Mouse (Mus musculus) heart, embryonic 14.5 days (tissue): ENCODE data around the gene L3mbtl2. TPM values are rescaled to one million over a fixed set of nuclear protein-coding genes. Genes with fewer than 3 reads are reported as not detected.
"Not testable (repeated sequence)": the region's sequence is repeated elsewhere in the genome, so short reads cannot be mapped to it uniquely, and the experiment has no call there.

Experiments used
- ATAC-seq: fragments of 200-750 bp; cut with Nextera tagmentation; 2 replicates; pipeline ENCODE4 v1.8.0; 2017; ENCODE audit warnings: low read depth, moderate TSS enrichment; ENCODE audit not compliant: insufficient number of reproducible peaks, insufficient read depth, low FRiP score
- H3K27ac ChIP-seq, 2 experiments: fragments of 200-500 bp in 1 of 2; fragments of 300-500 bp in 1 of 2; sonication (generic) in 1 of 2; replicated peaks in 1 of 2; 2 replicates each; pipeline ENCODE4 v1.5.1; 2012 to 2014; ENCODE audit warnings: low read depth in 2 of 2, low read length in 2 of 2, control low read depth in 1 of 2, mild to moderate bottlenecking in 1 of 2, mixed read lengths in 1 of 2; ENCODE audit not compliant: control insufficient read depth in 1 of 2, insufficient read depth in 1 of 2
- H3K27me3 ChIP-seq: fragments of 300-500 bp; sonication (generic); 2 replicates; pipeline ENCODE4 v1.6.1; 2014; ENCODE audit warnings: mild to moderate bottlenecking, low read length, control low read depth; ENCODE audit not compliant: control insufficient read depth, insufficient read depth
- H3K36me3 ChIP-seq: fragments of 300-500 bp; sonication (generic); 2 replicates; pipeline ENCODE4 v1.6.1; 2014; ENCODE audit warnings: mild to moderate bottlenecking, control low read depth, low read length, mixed read lengths; ENCODE audit not compliant: control insufficient read depth, insufficient read depth
- H3K4me1 ChIP-seq, 2 experiments: fragments of 200-500 bp in 1 of 2; fragments of 300-500 bp in 1 of 2; sonication (generic) in 1 of 2; 2 replicates each; pipeline ENCODE4 v1.6.1; 2012 to 2014; ENCODE audit warnings: low read length in 2 of 2, control low read depth in 1 of 2, mixed read lengths in 1 of 2; ENCODE audit not compliant: control insufficient read depth in 2 of 2, insufficient read depth in 2 of 2
- H3K4me2 ChIP-seq: fragments of 300-500 bp; sonication (generic); 2 replicates; pipeline ENCODE4 v1.6.1; 2014; ENCODE audit warnings: mild to moderate bottlenecking, low read length
- H3K4me3 ChIP-seq, 2 experiments: fragments of 200-500 bp in 1 of 2; fragments of 300-500 bp in 1 of 2; sonication (generic) in 1 of 2; 2 replicates each; pipeline ENCODE4 v1.5.1; 2012 to 2014; ENCODE audit warnings: low read length in 2 of 2, mild to moderate bottlenecking in 2 of 2, control low read depth in 1 of 2, low read depth in 1 of 2, moderate library complexity in 1 of 2; ENCODE audit not compliant: control insufficient read depth in 1 of 2, insufficient read depth in 1 of 2
- H3K9ac ChIP-seq: fragments of 300-500 bp; sonication (generic); 2 replicates; pipeline ENCODE4 v1.6.1; 2014; ENCODE audit warnings: mild to moderate bottlenecking, low read length
- H3K9me3 ChIP-seq: fragments of 300-500 bp; sonication (generic); 2 replicates; pipeline ENCODE4 v1.6.1; 2016; ENCODE audit warnings: low read length, control low read depth; ENCODE audit not compliant: control insufficient read depth
- WGBS: fragments of 180-500 bp; shearing (Covaris S2); extraction: QIAGEN DNeasy Blood & Tissue Kit; methylation state at CpG from one replicate; pipeline ENCODE4 v1.1.7; 2014; 5-methylcytosine and 5-hydroxymethylcytosine counted together
- polyA plus RNA-seq: library from polyadenylated mRNA; unstranded; fragments of >200 nt; fragmentation: Nextera tagmentation; extraction: Ambion mirVana; gene quantifications from 2 replicates; pipeline ENCODE4 v1.2.1, GENCODE M21; 2014

The L3mbtl2 gene
- polyA plus RNA-seq, 1 experiment from 2014 or later = 14.0 TPM

DNA sequence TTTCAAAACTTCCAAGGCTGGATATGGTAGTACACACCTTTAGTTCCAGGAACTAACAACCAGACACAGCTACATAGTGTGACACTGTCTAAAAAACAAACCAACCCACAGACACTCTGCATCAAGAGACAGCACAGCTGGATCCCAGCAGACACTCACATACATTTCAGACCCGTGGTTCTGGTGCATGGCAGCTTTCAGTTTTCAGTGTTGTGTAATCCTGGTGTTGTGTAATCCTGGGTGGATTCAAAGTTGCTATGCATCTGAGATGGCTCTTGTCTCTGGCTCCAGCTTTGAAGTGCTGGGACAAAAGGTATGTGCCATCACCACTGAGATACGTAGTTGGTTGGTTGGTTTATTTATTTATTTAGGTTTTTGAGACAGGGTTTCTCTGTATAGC is 34.8 kb downstream of the L3mbtl2 start:
- Histone ChIP-seq H3K9me3 (no peaks in the 10 kb centered on the region), H3K4me2 (no peak overlapping the region), H3K4me1 (peaks cover under 1 to 5% of the 10 kb centered on the region in 2 experiments; a peak in 3 of 4 replicates), H3K27me3 (peaks cover 24% of the 10 kb centered on the region), H3K9ac (no peak overlapping the region), H3K27ac (no peak overlapping the region), H3K36me3 (peaks cover 8% of the 10 kb centered on the region), H3K4me3 (no peak overlapping the region)
- ATAC-seq = no peak
- 62% methylated on average over 2 of the region's 2 CpGs for WGBS

DNA sequence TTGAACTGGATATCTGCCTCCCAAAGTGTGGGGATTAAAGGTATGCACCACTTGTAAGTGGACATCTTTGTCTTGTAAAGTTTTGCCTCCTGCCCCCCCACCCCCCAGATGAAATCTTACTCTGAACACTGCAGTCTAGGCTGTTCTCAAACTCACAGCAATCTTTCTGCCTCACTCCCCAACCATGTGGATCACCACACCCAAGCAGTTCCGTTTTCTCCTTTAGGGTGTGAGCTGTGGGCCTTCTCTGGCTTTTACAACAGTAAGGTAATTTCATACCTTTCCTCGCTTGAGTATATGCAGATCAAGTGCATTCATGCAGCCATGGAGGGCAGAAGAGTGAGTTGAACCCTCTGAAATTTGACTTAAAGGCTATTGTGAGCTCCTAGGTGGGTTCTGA is 36.5 kb downstream of the L3mbtl2 start:
- ATAC-seq = no peak
- no peaks in the 10 kb centered on the region for H3K9me3 ChIP-seq
- no peak overlapping the region for H3K27ac ChIP-seq

DNA sequence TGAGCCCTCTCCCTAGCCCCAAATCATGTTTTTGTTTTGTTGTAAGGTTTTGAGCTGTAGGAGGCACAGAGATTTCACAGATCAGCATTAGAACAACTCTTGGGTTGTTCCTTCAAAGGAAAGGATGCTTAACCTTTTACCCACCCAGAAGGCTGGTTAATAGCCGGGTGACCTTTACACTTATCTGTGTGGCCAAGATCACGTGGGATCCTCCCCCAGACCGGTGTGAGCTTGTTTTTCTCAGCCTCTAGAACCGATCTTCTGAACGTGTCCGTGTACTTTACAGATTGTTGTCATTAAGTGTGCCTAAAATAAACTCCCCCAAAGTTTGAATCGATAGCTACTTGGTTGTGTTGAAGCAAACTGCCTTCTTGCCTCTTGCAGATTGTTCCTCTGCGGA is 36.9 kb downstream of the L3mbtl2 start:
- no peak for ATAC-seq
- Histone ChIP-seq H3K4me1 (no peaks in the 10 kb centered on the region), H3K27ac (no peak overlapping the region), H3K27me3 (peaks cover 8% of the 10 kb centered on the region), H3K9ac (no peak overlapping the region), H3K36me3 (peaks cover 28% of the 10 kb centered on the region), H3K9me3 (no peaks in the 10 kb centered on the region), H3K4me3 (no peak overlapping the region), H3K4me2 (no peak overlapping the region)
- WGBS = 52% methylated on average over 8 of the region's 8 CpGs

More for the DNA sequence above, 36.5 kb downstream of the L3mbtl2 start:
- peaks cover 12% of the 10 kb centered on the region for H3K27me3 ChIP-seq
- no peak overlapping the region for H3K4me3 ChIP-seq
- 66% methylated on average over 2 of the region's 2 CpGs for WGBS
- no peak overlapping the region for H3K4me2 ChIP-seq
- no peak overlapping the region for H3K9ac ChIP-seq
- H3K36me3 ChIP-seq = peaks cover 24% of the 10 kb centered on the region
- no peaks in the 10 kb centered on the region for H3K4me1 ChIP-seq

DNA sequence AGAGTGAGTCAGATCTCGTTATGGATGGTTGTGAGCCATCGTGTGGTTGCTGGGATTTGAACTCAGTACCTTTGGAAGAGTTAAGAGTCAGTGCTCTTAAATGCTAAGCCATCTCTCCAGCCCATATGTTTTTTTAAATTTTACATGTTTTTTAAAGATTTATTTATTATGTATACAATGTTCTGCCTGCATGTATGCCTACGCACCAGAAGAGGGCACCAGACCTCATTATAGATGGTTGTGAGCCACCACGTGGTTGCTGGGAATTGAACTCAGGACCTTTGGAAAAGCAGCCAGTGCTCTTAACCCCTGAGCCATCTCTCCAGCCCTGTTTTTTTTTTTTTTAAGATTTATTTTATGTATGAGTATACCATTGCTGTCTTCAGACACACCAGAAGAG is 37.7 kb downstream of the L3mbtl2 start:
- 81% methylated on average over 4 of the region's 4 CpGs for WGBS
- H3K36me3 ChIP-seq = peaks cover 36% of the 10 kb centered on the region
- H3K27me3 ChIP-seq, H3K27ac ChIP-seq, ATAC-seq, H3K4me1 ChIP-seq, H3K4me2 ChIP-seq, H3K9ac ChIP-seq, H3K4me3 ChIP-seq, H3K9me3 ChIP-seq: not testable (repeated sequence)

DNA sequence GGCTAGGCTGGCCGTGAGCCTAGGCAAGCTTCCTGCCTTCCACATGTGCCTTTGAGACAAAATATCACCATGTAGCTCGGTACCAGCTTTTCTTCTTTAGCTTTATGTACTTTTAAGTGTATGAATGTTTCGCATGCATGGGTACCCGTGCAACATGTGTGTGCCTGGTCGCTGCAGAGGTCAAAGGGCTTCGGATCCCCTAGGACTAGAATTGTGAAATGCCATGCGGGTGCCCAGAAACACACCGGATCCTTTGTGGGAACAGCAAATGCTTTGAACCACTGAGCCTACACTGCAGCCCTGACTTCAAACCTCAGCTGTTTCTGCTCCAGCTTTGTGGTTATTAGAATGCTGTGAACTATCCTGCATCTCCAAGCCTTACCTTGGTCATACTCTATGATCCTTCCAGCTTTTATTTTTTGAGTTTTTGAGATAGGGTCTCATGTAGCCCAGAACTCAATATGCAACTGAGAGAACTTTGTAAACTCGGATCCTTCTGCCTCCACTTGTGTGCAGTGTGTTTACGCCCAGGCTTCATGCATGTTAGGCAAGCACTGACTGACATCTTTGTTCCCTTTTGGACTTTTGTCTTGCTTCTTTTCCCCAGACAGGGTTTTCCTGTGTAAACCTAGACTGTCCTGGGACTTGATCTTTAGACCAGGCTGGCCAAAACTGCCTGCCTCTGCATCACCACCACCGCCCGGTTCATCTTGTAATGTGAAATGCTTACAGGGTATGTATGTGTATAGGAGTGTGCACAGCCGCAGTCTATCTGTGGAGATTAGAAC is 38.8 kb downstream of the L3mbtl2 start:
- WGBS = 86% methylated on average over 13 of the region's 13 CpGs
- no peak overlapping the region for H3K27ac ChIP-seq
- no peak overlapping the region for H3K4me3 ChIP-seq
- H3K9me3 ChIP-seq = no peaks in the 10 kb centered on the region
- H3K4me1 ChIP-seq = no peaks in the 10 kb centered on the region
- no peak for ATAC-seq
- no peaks in the 10 kb centered on the region for H3K27me3 ChIP-seq
- peaks cover 47% of the 10 kb centered on the region for H3K36me3 ChIP-seq
- H3K4me2 ChIP-seq = no peak overlapping the region
- H3K9ac ChIP-seq = no peak overlapping the region

DNA sequence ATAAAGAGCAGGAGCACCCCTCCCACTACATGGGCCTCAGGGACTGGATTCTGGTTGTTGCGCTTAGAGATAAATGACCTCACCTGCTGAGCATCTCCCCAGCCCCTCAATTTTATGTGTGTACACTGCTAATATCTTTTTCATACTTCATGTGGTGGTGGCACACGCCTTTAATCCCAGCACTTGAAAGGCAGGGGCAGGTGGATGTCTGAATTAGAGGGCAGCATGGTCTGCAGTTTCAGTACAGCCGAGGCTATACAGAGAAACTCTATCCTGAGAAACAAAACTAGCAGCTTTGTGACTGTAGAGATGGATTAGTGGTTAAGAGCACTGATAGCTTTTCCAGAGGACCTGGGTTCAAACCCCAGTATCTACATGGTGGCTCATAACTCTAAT is 39.4 kb downstream of the L3mbtl2 start:
- Histone ChIP-seq H3K27ac (no peak overlapping the region), H3K9me3 (no peaks in the 10 kb centered on the region), H3K4me2 (no peak overlapping the region), H3K9ac (no peak overlapping the region), H3K4me3 (no peak overlapping the region), H3K27me3 (no peaks in the 10 kb centered on the region), H3K4me1 (no peaks in the 10 kb centered on the region), H3K36me3 (peaks cover 53% of the 10 kb centered on the region)
- 74% methylated on average over 3 of the region's 3 CpGs for WGBS
- ATAC-seq = no peak

DNA sequence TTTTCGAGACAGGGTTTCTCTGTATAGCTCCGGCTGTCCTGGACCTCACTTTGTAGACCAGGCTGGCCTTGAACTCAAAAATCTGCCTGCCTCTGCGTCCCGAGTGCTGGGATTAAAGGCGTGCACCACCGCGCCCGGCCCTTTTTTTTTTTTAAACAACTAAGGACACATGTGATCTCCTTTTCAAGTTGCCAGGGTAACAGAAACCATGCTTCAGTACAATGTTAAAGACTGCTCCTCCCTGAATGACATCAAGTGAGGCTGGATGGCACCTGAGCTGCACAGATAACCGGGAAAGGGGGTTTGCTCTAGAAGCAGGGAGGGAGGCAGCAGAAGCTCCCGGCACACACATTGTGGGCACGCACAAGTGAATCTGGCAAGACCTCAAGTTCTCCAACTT is 45.3 kb downstream of the L3mbtl2 start:
- H3K9me3 ChIP-seq = no peaks in the 10 kb centered on the region
- ATAC-seq = no peak
- H3K36me3 ChIP-seq = peaks cover 99% of the 10 kb centered on the region
- H3K4me3 ChIP-seq = no peak overlapping the region
- no peaks in the 10 kb centered on the region for H3K27me3 ChIP-seq
- 91% methylated on average over 11 of the region's 11 CpGs for WGBS
- H3K4me1 ChIP-seq = no peaks in the 10 kb centered on the region
- no peak overlapping the region for H3K27ac ChIP-seq
- H3K4me2 ChIP-seq = no peak overlapping the region
- H3K9ac ChIP-seq = no peak overlapping the region

DNA sequence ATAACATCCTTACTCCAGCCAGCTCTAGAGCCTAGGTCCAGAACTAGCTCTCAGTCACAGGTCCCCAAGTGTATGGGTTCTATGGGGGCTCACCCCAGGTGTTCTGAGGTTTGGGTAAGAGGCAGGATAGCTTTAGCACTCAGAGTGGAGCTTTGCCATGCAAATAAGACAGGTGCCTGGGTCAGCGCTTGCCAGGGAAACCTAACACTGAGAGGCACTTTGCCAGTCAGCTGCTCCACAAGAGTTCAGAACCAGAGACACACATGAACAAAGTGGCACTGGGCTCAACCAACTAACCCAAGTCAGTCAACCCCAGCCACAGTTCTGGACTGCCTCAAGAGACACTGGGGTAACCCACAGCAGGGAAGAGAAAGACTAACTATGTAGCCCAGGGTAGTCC is 46.0 kb downstream of the L3mbtl2 start:
- Histone ChIP-seq H3K36me3 (peaks cover 94% of the 10 kb centered on the region), H3K9me3 (no peaks in the 10 kb centered on the region), H3K4me1 (no peaks in the 10 kb centered on the region), H3K27ac (no peak overlapping the region), H3K27me3 (no peaks in the 10 kb centered on the region), H3K4me2 (no peak overlapping the region), H3K4me3 (no peak overlapping the region), H3K9ac (no peak overlapping the region)
- 96% methylated on average over 1 of the region's 1 CpGs for WGBS
- ATAC-seq = no peak
